Mouse (Mus musculus): ENCODE data around the gene Nap1l5. TPM values are rescaled to one million over a fixed set of nuclear protein-coding genes. Genes with fewer than 3 reads are reported as not detected.

The Nap1l5 gene
- polyA plus RNA-seq, 1 experiment, result 0.09 TPM

GRCm38 (mm10) chr6:58929911-58930431, 23.1 kb upstream of the Nap1l5 start:
- Histone ChIP-seq H3K27me3 (ENCODE audit: control insufficient read depth, insufficient read depth, low read length) (no peaks in the 10 kb centered on the region), H3K4me1 (replicated peaks; ENCODE audit: control insufficient read depth, insufficient read depth, low read length) (no peaks in the 10 kb centered on the region), H3K27ac (ENCODE audit: control insufficient read depth, insufficient read depth, low read length) (no peak overlapping the region), H3K4me3 (ENCODE audit: control insufficient read depth, insufficient read depth, low read length) (no peak overlapping the region), H3K36me3 (ENCODE audit: control insufficient read depth, insufficient read depth, low read length) (no peaks in the 10 kb centered on the region)
- no peak for TF ChIP-seq CTCF (IDR thresholded peaks at IDR 0.05; ENCODE audit: borderline replicate concordance, control insufficient read depth, extremely low read depth, insufficient read depth, low read length, poor library complexity)
- no peak for TF ChIP-seq POLR2A (IDR thresholded peaks at IDR 0.05; ENCODE audit: control insufficient read depth, extremely low read depth, insufficient read depth, low read length, poor library complexity)
- WGBS, result 94% methylated on average over 9 of the region's 9 CpGs
- no peak for DNase-seq

GRCm38 (mm10) chr6:58927881-58928280, 21.0 kb upstream of the Nap1l5 start:
- no peak for DNase-seq
- Histone ChIP-seq H3K4me3 (ENCODE audit: control insufficient read depth, insufficient read depth, low read length) (no peak overlapping the region), H3K4me1 (replicated peaks; ENCODE audit: control insufficient read depth, insufficient read depth, low read length) (no peaks in the 10 kb centered on the region), H3K36me3 (ENCODE audit: control insufficient read depth, insufficient read depth, low read length) (no peaks in the 10 kb centered on the region), H3K27me3 (ENCODE audit: control insufficient read depth, insufficient read depth, low read length) (no peaks in the 10 kb centered on the region), H3K27ac (ENCODE audit: control insufficient read depth, insufficient read depth, low read length) (no peak overlapping the region)
- 95% methylated on average over 2 of the region's 2 CpGs for WGBS
- no peak for TF ChIP-seq POLR2A (IDR thresholded peaks at IDR 0.05; ENCODE audit: control insufficient read depth, extremely low read depth, insufficient read depth, low read length, poor library complexity)

- DNase-seq, result no peak
- Histone ChIP-seq H3K36me3 (ENCODE audit: control insufficient read depth, insufficient read depth, low read length) (peaks cover 4% of the 10 kb centered on the region; the same call in 1 of the 2 replicates), H3K4me1 (replicated peaks; ENCODE audit: control insufficient read depth, insufficient read depth, low read length) (no peaks in the 10 kb centered on the region), H3K4me3 (ENCODE audit: control insufficient read depth, insufficient read depth, low read length) (no peak overlapping the region), H3K27ac (ENCODE audit: control insufficient read depth, insufficient read depth, low read length) (no peak overlapping the region), H3K27me3 (ENCODE audit: control insufficient read depth, insufficient read depth, low read length) (no peaks in the 10 kb centered on the region)
- TF ChIP-seq CTCF (IDR thresholded peaks at IDR 0.05; ENCODE audit: borderline replicate concordance, control insufficient read depth, extremely low read depth, insufficient read depth, low read length, poor library complexity) (no peak), POLR2A (IDR thresholded peaks at IDR 0.05; ENCODE audit: control insufficient read depth, extremely low read depth, insufficient read depth, low read length, poor library complexity) (no peak)
- 94% methylated on average over 5 of the region's 5 CpGs for WGBS
Observed at GRCm38 (mm10) chr6:58922511-58922910, 15.6 kb upstream of the Nap1l5 start.

DNA sequence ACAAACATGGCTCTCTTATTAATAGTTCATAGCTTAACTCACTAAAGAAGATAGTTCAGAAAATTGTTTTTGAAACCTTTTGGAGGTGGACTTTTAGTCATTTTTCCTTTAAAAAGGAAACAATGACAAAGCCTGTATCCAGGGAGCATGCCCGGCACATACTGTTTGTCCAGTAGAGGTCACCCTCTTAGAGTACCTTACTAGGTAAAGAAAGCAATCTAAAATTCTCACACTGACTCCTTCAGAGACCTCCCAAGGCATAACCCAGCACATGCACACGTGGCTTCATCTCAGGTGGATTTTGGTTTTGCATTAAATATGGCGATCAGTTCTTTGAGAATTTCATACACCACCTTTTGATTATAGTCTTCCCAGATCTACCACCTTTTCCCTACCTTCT, 14.7 kb upstream of the Nap1l5 start:
- Histone ChIP-seq H3K36me3 (ENCODE audit: control insufficient read depth, insufficient read depth, low read length) (peaks cover 10% of the 10 kb centered on the region), H3K4me3 (ENCODE audit: control insufficient read depth, insufficient read depth, low read length) (no peak overlapping the region), H3K27ac (ENCODE audit: control insufficient read depth, insufficient read depth, low read length) (no peak overlapping the region), H3K27me3 (ENCODE audit: control insufficient read depth, insufficient read depth, low read length) (no peaks in the 10 kb centered on the region), H3K4me1 (replicated peaks; ENCODE audit: control insufficient read depth, insufficient read depth, low read length) (no peaks in the 10 kb centered on the region)
- TF ChIP-seq POLR2A (IDR thresholded peaks at IDR 0.05; ENCODE audit: control insufficient read depth, extremely low read depth, insufficient read depth, low read length, poor library complexity), result no peak
- TF ChIP-seq CTCF (IDR thresholded peaks at IDR 0.05; ENCODE audit: borderline replicate concordance, control insufficient read depth, extremely low read depth, insufficient read depth, low read length, poor library complexity), result no peak
- WGBS, result 69% methylated on average over 3 of the region's 3 CpGs
- DNase-seq, result no peak

DNA sequence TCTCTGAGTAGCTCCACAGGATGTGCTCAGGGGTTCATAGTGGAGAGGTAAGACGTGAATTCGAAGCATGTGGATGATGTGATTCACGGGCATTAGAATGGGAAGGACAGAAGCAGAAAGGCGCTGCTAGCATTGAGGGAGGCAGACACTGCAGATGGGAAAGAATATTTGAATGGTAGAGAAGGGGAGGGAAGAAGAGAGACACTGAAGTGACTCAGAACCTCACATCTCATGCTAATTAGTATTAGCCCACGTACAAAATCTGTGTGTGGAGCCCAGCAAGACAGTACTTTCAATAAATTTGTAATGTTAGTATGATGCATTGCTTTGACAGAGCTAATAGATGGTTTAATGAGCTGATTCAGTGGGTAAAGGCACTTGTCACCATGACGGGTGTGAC, 13.9 kb upstream of the Nap1l5 start:
- H3K27me3 ChIP-seq (ENCODE audit: control insufficient read depth, insufficient read depth, low read length), result no peaks in the 10 kb centered on the region
- H3K4me3 ChIP-seq (ENCODE audit: control insufficient read depth, insufficient read depth, low read length), result no peak overlapping the region
- H3K36me3 ChIP-seq (ENCODE audit: control insufficient read depth, insufficient read depth, low read length), result peaks cover 17% of the 10 kb centered on the region
- no peak for DNase-seq
- WGBS, result 96% methylated on average over 6 of the region's 6 CpGs
- TF ChIP-seq CTCF (IDR thresholded peaks at IDR 0.05; ENCODE audit: borderline replicate concordance, control insufficient read depth, extremely low read depth, insufficient read depth, low read length, poor library complexity) (no peak), POLR2A (IDR thresholded peaks at IDR 0.05; ENCODE audit: control insufficient read depth, extremely low read depth, insufficient read depth, low read length, poor library complexity) (no peak)
- H3K27ac ChIP-seq (ENCODE audit: control insufficient read depth, insufficient read depth, low read length), result no peak overlapping the region
- peaks cover 4% of the 10 kb centered on the region; the same call in 1 of the 2 replicates for H3K4me1 ChIP-seq (replicated peaks; ENCODE audit: control insufficient read depth, insufficient read depth, low read length)

GRCm38 (mm10) chr6:58916498-58916897, 9.6 kb upstream of the Nap1l5 start:
- peaks cover 17% of the 10 kb centered on the region for H3K36me3 ChIP-seq (ENCODE audit: control insufficient read depth, insufficient read depth, low read length)
- no peak for TF ChIP-seq CTCF (IDR thresholded peaks at IDR 0.05; ENCODE audit: borderline replicate concordance, control insufficient read depth, extremely low read depth, insufficient read depth, low read length, poor library complexity)
- no peak for DNase-seq
- peaks cover 4% of the 10 kb centered on the region; the same call in 1 of the 2 replicates for H3K4me1 ChIP-seq (replicated peaks; ENCODE audit: control insufficient read depth, insufficient read depth, low read length)
- no peak overlapping the region for H3K27ac ChIP-seq (ENCODE audit: control insufficient read depth, insufficient read depth, low read length)
- no peak overlapping the region for H3K4me3 ChIP-seq (ENCODE audit: control insufficient read depth, insufficient read depth, low read length)
- WGBS, result 24% methylated on average over 5 of the region's 5 CpGs
- no peaks in the 10 kb centered on the region for H3K27me3 ChIP-seq (ENCODE audit: control insufficient read depth, insufficient read depth, low read length)

DNA sequence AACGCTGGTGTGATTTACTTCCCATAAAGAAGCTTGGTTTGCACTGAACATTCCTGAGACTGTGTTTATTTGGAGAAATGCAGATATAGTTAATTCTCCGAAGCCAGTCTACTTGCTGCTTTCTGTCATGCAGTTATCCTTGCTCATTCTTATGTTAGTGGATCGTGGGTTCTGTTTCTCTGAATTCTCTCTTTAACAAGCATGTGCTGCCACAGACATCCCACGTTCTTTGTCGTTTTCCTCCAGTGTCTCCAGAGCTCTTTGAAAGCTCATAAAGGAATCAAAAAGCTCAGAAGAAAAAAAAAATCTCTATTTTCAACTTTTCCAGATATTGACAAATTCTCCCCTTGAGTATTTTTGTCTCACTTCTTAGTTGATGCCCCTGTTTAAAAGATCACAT, 7.1 kb upstream of the Nap1l5 start:
- H3K36me3 ChIP-seq (ENCODE audit: control insufficient read depth, insufficient read depth, low read length), result peaks cover 18% of the 10 kb centered on the region
- 96% methylated on average over 5 of the region's 5 CpGs for WGBS
- no peak for DNase-seq
- no peak overlapping the region for H3K4me3 ChIP-seq (ENCODE audit: control insufficient read depth, insufficient read depth, low read length)
- H3K4me1 ChIP-seq (replicated peaks; ENCODE audit: control insufficient read depth, insufficient read depth, low read length), result peaks cover 4% of the 10 kb centered on the region; the same call in 1 of the 2 replicates
- no peak overlapping the region for H3K27ac ChIP-seq (ENCODE audit: control insufficient read depth, insufficient read depth, low read length)
- H3K27me3 ChIP-seq (ENCODE audit: control insufficient read depth, insufficient read depth, low read length), result no peaks in the 10 kb centered on the region
- TF ChIP-seq CTCF (IDR thresholded peaks at IDR 0.05; ENCODE audit: borderline replicate concordance, control insufficient read depth, extremely low read depth, insufficient read depth, low read length, poor library complexity) (no peak), POLR2A (IDR thresholded peaks at IDR 0.05; ENCODE audit: control insufficient read depth, extremely low read depth, insufficient read depth, low read length, poor library complexity) (no peak)
